Mouse (Mus musculus): ENCODE results near the gene Acad11. TPM values are rescaled to one million over a fixed set of nuclear protein-coding genes. Genes with fewer than 3 reads are reported as not detected.
A peak's percentile ranks its signal among the peaks of the same experiment; 100 is the strongest.

The Acad11 gene
- polyA plus RNA-seq, 1 experiment from 2014 or later: 44.8 TPM

GRCm38 (mm10) chr9:104075808-104076207 lies 12.6 kb downstream of the Acad11 start:
- Histone ChIP-seq H3K9me3 (ENCODE audit: control insufficient read depth, low read length) (no peaks in the 10 kb centered on the region), H3K27ac (ENCODE audit: low read length) (no peak overlapping the region), H3K36me3 (ENCODE audit: control insufficient read depth, insufficient read depth, low read length) (0 out of 2 replicates have a peak, but pooled peaks cover 2% of the 10 kb centered on the region), H3K4me2 (ENCODE audit: low read depth, low read length) (no peak overlapping the region), H3K27me3 (replicated peaks; ENCODE audit: control insufficient read depth, insufficient read depth, low read length) (no peaks in the 10 kb centered on the region), H3K4me3 (ENCODE audit: low read length) (no peak overlapping the region), H3K9ac (ENCODE audit: low read depth, low read length) (no peak overlapping the region), H3K4me1 (ENCODE audit: control insufficient read depth, insufficient read depth, low read length) (no peaks in the 10 kb centered on the region)
- WGBS: 66% methylated on average over 2 of the region's 2 CpGs
- no peak for ATAC-seq

- no peak overlapping the region for H3K4me3 ChIP-seq (ENCODE audit: low read length)
Observed at GRCm38 (mm10) chr9:104078780-104079179, 15.6 kb downstream of the Acad11 start.

GRCm38 (mm10) chr9:104079379-104079778 lies 16.2 kb downstream of the Acad11 start:
- Histone ChIP-seq H3K27me3 (replicated peaks; ENCODE audit: control insufficient read depth, insufficient read depth, low read length) (no peaks in the 10 kb centered on the region), H3K9me3 (ENCODE audit: control insufficient read depth, low read length) (no peaks in the 10 kb centered on the region), H3K9ac (ENCODE audit: low read depth, low read length) (no peak overlapping the region), H3K4me2 (ENCODE audit: low read depth, low read length) (no peak overlapping the region), H3K36me3 (ENCODE audit: control insufficient read depth, insufficient read depth, low read length) (0 out of 2 replicates have a peak, but pooled peaks cover 2% of the 10 kb centered on the region), H3K4me3 (ENCODE audit: low read length) (no peak overlapping the region), H3K4me1 (ENCODE audit: control insufficient read depth, insufficient read depth, low read length) (no peaks in the 10 kb centered on the region), H3K27ac (ENCODE audit: low read length) (no peak overlapping the region)
- ATAC-seq: peak; percentile 55; the same call in 1 of the 2 replicates
- 53% methylated on average over 5 of the region's 5 CpGs for WGBS

More at GRCm38 (mm10) chr9:104078780-104079179, 15.6 kb downstream of the Acad11 start:
- no peak overlapping the region for H3K4me2 ChIP-seq (ENCODE audit: low read depth, low read length)
- no peak overlapping the region for H3K9ac ChIP-seq (ENCODE audit: low read depth, low read length)
- H3K27ac ChIP-seq (ENCODE audit: low read length): no peak overlapping the region
- no peaks in the 10 kb centered on the region for H3K27me3 ChIP-seq (replicated peaks; ENCODE audit: control insufficient read depth, insufficient read depth, low read length)
- no peak for ATAC-seq
- no peaks in the 10 kb centered on the region for H3K9me3 ChIP-seq (ENCODE audit: control insufficient read depth, low read length)
- H3K36me3 ChIP-seq (ENCODE audit: control insufficient read depth, insufficient read depth, low read length): 0 out of 2 replicates have a peak, but pooled peaks cover 2% of the 10 kb centered on the region
- 93% methylated on average over 1 of the region's 1 CpGs for WGBS
- no peaks in the 10 kb centered on the region for H3K4me1 ChIP-seq (ENCODE audit: control insufficient read depth, insufficient read depth, low read length)

GRCm38 (mm10) chr9:104080038-104080437 lies 16.9 kb downstream of the Acad11 start:
- no peak for ATAC-seq
- no peaks in the 10 kb centered on the region for H3K4me1 ChIP-seq (ENCODE audit: control insufficient read depth, insufficient read depth, low read length)
- no peak overlapping the region for H3K4me3 ChIP-seq (ENCODE audit: low read length)
- 79% methylated on average over 3 of the region's 3 CpGs for WGBS
- no peak overlapping the region for H3K4me2 ChIP-seq (ENCODE audit: low read depth, low read length)
- 0 out of 2 replicates have a peak, but pooled peaks cover 2% of the 10 kb centered on the region for H3K36me3 ChIP-seq (ENCODE audit: control insufficient read depth, insufficient read depth, low read length)
- H3K27ac ChIP-seq (ENCODE audit: low read length): no peak overlapping the region
- no peak overlapping the region for H3K9ac ChIP-seq (ENCODE audit: low read depth, low read length)
- no peaks in the 10 kb centered on the region for H3K9me3 ChIP-seq (ENCODE audit: control insufficient read depth, low read length)
- H3K27me3 ChIP-seq (replicated peaks; ENCODE audit: control insufficient read depth, insufficient read depth, low read length): no peaks in the 10 kb centered on the region

- no peak overlapping the region for H3K9ac ChIP-seq (ENCODE audit: low read depth, low read length)
- H3K9me3 ChIP-seq (ENCODE audit: control insufficient read depth, low read length): no peaks in the 10 kb centered on the region
- no peaks in the 10 kb centered on the region for H3K4me1 ChIP-seq (ENCODE audit: control insufficient read depth, insufficient read depth, low read length)
- H3K4me2 ChIP-seq (ENCODE audit: low read depth, low read length): no peak overlapping the region
- WGBS: 67% methylated on average over 4 of the region's 4 CpGs
- ATAC-seq: no peak
- no peaks in the 10 kb centered on the region for H3K36me3 ChIP-seq (ENCODE audit: control insufficient read depth, insufficient read depth, low read length)
- H3K4me3 ChIP-seq (ENCODE audit: low read length): no peak overlapping the region
- H3K27ac ChIP-seq (ENCODE audit: low read length): no peak overlapping the region
- no peaks in the 10 kb centered on the region for H3K27me3 ChIP-seq (replicated peaks; ENCODE audit: control insufficient read depth, insufficient read depth, low read length)
Observed at GRCm38 (mm10) chr9:104085730-104086429, 22.7 kb downstream of the Acad11 start.

GRCm38 (mm10) chr9:104088555-104088954 lies 25.4 kb downstream of the Acad11 start:
- Histone ChIP-seq H3K4me2 (ENCODE audit: low read depth, low read length) (no peak overlapping the region), H3K36me3 (ENCODE audit: control insufficient read depth, insufficient read depth, low read length) (no peaks in the 10 kb centered on the region), H3K4me3 (ENCODE audit: low read length) (no peak overlapping the region), H3K4me1 (ENCODE audit: control insufficient read depth, insufficient read depth, low read length) (no peaks in the 10 kb centered on the region), H3K27ac (ENCODE audit: low read length) (no peak overlapping the region), H3K9me3 (ENCODE audit: control insufficient read depth, low read length) (no peaks in the 10 kb centered on the region), H3K9ac (ENCODE audit: low read depth, low read length) (no peak overlapping the region), H3K27me3 (replicated peaks; ENCODE audit: control insufficient read depth, insufficient read depth, low read length) (no peaks in the 10 kb centered on the region)
- no peak for ATAC-seq
- 69% methylated on average over 8 of the region's 8 CpGs for WGBS

GRCm38 (mm10) chr9:104092945-104093344 lies 29.8 kb downstream of the Acad11 start:
- WGBS: 93% methylated on average over 5 of the region's 5 CpGs
- Histone ChIP-seq H3K27me3 (replicated peaks; ENCODE audit: control insufficient read depth, insufficient read depth, low read length) (no peaks in the 10 kb centered on the region), H3K36me3 (ENCODE audit: control insufficient read depth, insufficient read depth, low read length) (no peaks in the 10 kb centered on the region), H3K9me3 (ENCODE audit: control insufficient read depth, low read length) (no peaks in the 10 kb centered on the region), H3K4me2 (ENCODE audit: low read depth, low read length) (no peak overlapping the region), H3K9ac (ENCODE audit: low read depth, low read length) (no peak overlapping the region), H3K4me3 (ENCODE audit: low read length) (no peak overlapping the region), H3K4me1 (ENCODE audit: control insufficient read depth, insufficient read depth, low read length) (no peaks in the 10 kb centered on the region), H3K27ac (ENCODE audit: low read length) (no peak overlapping the region)
- no peak for ATAC-seq

- Histone ChIP-seq H3K36me3 (ENCODE audit: control insufficient read depth, insufficient read depth, low read length) (no peaks in the 10 kb centered on the region), H3K9me3 (ENCODE audit: control insufficient read depth, low read length) (no peaks in the 10 kb centered on the region), H3K27me3 (replicated peaks; ENCODE audit: control insufficient read depth, insufficient read depth, low read length) (no peaks in the 10 kb centered on the region), H3K27ac (ENCODE audit: low read length) (no peak overlapping the region), H3K4me2 (ENCODE audit: low read depth, low read length) (no peak overlapping the region), H3K4me1 (ENCODE audit: control insufficient read depth, insufficient read depth, low read length) (no peaks in the 10 kb centered on the region), H3K4me3 (ENCODE audit: low read length) (no peak overlapping the region), H3K9ac (ENCODE audit: low read depth, low read length) (no peak overlapping the region)
- WGBS: 44% methylated on average over 5 of the region's 5 CpGs
- ATAC-seq: no peak
Observed at GRCm38 (mm10) chr9:104098256-104098655, 35.1 kb downstream of the Acad11 start.

- Histone ChIP-seq H3K9me3 (ENCODE audit: control insufficient read depth, low read length) (no peaks in the 10 kb centered on the region), H3K4me2 (ENCODE audit: low read depth, low read length) (no peak overlapping the region), H3K27ac (ENCODE audit: low read length) (no peak overlapping the region), H3K36me3 (ENCODE audit: control insufficient read depth, insufficient read depth, low read length) (no peaks in the 10 kb centered on the region), H3K9ac (ENCODE audit: low read depth, low read length) (no peak overlapping the region), H3K4me1 (ENCODE audit: control insufficient read depth, insufficient read depth, low read length) (no peaks in the 10 kb centered on the region), H3K27me3 (replicated peaks; ENCODE audit: control insufficient read depth, insufficient read depth, low read length) (no peaks in the 10 kb centered on the region), H3K4me3 (ENCODE audit: low read length) (no peak overlapping the region)
- no peak for ATAC-seq
- 86% methylated on average over 11 of the region's 11 CpGs for WGBS
Observed at GRCm38 (mm10) chr9:104099060-104099459, 35.9 kb downstream of the Acad11 start.

- Histone ChIP-seq H3K4me1 (ENCODE audit: control insufficient read depth, insufficient read depth, low read length) (no peaks in the 10 kb centered on the region), H3K36me3 (ENCODE audit: control insufficient read depth, insufficient read depth, low read length) (no peaks in the 10 kb centered on the region), H3K27ac (ENCODE audit: low read length) (no peak overlapping the region), H3K27me3 (replicated peaks; ENCODE audit: control insufficient read depth, insufficient read depth, low read length) (no peaks in the 10 kb centered on the region), H3K4me2 (ENCODE audit: low read depth, low read length) (no peak overlapping the region), H3K9ac (ENCODE audit: low read depth, low read length) (no peak overlapping the region), H3K4me3 (ENCODE audit: low read length) (no peak overlapping the region), H3K9me3 (ENCODE audit: control insufficient read depth, low read length) (no peaks in the 10 kb centered on the region)
- WGBS: 64% methylated on average over 7 of the region's 7 CpGs
- no peak for ATAC-seq
Observed at GRCm38 (mm10) chr9:104100822-104101221, 37.6 kb downstream of the Acad11 start.
